Mouse (Mus musculus) mammary gland, adult 2 months (tissue): ENCODE results near the gene Tmem115. TPM values are rescaled to one million over a fixed set of nuclear protein-coding genes. Genes with fewer than 3 reads are reported as not detected.

Experiments
- polyA plus RNA-seq: library from polyadenylated mRNA; depleted of rRNA; stranded (reverse); fragments of >200 nt; gene quantifications from 2 replicates; pipeline ENCODE4 v1.2.3, GENCODE M21; 2012; ENCODE audit warnings: low replicate concordance; rRNA removed

The Tmem115 gene
- polyA plus RNA-seq = 52.8 and 69.9 TPM in 2 replicates

DNA sequence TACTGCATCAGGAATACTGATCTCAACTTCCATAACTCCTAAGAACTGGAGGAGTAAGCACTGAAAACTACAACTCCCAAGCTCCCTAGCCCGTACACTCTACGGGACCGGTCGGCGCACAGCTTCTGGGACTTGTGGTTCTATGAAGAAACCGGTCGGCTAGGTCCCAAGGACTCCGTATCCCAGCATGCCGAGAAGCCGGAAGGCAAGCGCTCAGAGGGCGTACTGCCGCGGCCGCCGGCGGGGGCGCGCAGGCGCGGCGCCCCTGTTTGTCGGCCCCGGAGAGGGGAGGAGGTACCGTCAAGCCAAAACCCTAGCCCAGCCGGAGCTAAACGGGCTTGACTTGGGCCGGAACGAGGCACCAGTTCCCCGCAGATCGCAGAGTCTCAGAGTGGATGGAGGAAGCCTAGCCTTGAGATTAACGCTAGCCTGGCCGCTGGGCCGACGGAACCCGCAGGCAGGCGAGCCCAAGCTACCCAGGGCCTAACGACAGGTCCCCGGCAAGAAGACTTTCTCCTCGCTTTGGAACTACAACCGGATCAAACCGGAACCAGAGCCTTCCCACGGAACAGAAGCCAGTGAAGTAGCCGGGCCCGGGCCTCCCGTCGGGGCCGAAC is at the start of gene Tmem115:
Tmem115 (plus strand) TSS at position 155 of the 617 bp plus-strand sequence.

DNA sequence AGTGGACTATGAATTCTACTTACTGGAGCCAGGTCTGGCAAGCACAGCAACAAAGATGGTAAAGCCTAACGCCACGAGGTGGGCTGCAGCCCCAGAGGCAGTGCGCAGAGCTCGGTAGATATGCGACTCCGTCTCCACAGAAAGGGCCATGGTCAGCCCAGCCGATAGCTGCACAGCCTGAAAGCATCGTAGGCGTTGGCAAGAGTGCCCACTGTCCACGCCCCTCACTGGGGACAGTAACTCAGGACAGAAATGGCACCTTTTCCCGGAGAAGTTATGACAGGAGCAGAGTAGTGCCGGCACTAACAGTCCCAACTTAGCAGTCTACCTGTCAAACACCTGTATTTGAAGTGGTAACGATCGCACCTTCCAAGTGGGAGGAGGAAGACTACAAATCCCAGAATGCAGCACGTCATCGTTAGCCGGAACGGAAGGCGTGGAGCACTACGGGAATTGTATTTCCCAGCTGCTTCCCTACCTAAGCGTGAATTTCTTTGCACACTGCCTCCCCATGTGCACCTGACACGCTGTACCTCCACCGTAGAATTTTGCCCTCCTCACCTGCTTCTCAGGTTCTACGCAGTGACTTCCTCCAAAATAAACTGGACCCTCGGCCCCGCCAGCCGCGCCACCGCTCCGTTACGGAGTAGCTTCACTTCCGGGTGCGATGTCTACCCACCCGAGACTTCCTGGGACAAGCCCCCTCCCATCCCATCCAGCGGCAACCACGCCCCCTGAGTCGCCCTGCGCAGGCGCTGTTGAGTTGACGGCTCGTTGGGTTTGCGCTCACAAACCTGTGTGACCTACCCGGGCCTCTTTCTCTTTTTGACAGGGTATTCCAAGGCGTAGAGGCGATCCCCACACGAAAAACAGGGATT is 8.0 kb downstream of the Tmem115 start, which contains the start of the genes Cyb561d2 and Nprl2:
Cyb561d2 (minus strand) TSS at position 720 of the 878 bp plus-strand sequence.
Nprl2 (plus strand) TSS at position 753 of the 878 bp plus-strand sequence.

DNA sequence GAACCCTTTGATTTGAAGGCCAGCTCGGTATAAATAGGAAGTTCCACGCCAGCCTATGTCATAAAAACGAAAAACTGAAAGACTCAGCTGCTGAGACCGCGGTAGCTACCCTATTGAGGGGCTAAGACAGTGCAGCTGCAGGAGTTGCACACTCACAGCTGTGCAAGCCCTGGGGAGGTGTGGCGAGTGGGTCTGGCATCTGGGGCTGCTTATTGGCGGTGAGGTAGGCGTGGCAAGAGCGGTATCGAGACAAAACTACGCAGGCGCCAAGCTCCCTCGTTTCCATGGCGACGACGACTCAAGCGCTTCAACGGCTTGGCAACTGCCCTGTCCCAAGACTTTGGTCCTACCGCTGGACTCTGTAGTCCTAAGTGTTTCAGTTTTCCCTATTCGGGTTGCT is 13.3 kb downstream of the Tmem115 start, which contains the start of gene Zmynd10:
Zmynd10 (plus strand) TSS at position 273 of the 400 bp plus-strand sequence.

DNA sequence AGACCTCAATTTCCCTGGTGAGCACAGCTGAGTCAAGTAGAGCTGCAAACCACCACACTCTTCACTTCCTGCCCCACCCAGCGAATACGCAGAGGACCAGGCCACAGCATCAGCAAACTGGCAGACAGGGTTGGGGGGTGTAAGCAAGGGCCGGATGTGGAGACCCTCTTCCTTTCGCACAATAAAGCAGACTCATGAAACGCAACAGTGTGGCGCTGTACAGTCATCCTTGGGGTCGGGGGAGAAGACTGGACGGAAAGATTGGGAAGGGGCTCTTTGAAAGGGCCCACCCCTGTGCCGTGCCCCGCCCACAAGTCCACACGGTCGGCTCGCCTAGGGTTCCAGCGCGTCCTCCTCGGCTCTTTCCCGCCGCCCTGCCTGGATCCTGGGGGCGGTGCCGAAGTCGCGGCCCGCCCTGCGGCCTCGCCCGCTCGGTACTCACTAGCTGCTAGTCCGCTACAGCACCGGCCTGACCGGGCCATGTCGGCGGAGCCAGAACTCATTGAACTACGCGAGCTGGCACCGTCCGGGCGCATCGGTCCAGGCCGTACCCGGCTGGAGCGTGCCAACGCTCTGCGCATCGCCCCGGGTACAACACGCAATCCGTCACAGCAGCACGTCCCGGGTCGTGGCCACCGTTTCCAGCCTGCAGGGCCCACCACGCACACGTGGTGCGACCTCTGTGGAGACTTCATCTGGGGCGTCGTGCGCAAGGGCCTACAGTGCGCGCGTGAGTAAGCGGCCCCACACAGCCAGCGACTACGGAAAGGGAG is 17.6 kb downstream of the Tmem115 start, which contains the start of gene Rassf1:
Rassf1 (plus strand) TSS at position 439 of the 773 bp plus-strand sequence.

DNA sequence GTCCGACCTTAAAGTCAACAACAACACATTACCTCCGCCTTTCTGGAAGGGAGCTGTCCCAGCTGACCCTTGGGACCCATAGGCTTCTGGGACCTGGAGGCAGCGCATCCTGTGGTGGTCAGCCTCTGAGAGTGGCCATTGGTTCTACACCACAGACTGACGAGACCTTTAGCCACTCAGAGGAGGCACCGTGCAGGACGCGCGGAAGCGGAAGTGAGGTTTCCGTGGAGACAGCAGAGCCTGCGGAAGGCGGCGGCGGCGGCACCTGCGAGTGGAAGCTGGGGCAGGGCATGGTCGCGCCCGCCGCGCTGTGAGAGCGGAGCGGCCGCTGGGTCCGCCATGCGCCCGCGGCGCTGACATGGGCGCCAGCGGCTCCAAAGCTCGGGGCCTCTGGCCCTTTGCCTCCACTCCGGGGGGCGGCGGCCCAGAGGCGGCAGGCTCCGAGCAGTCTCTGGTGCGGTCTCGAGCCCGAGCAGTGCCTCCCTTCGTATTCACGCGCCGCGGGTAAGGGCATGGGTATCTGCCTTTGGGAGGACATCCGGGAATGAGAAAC is 29.4 kb downstream of the Tmem115 start, which contains the start of gene Tusc2:
Tusc2 (plus strand) TSS at position 227 of the 553 bp plus-strand sequence.

DNA sequence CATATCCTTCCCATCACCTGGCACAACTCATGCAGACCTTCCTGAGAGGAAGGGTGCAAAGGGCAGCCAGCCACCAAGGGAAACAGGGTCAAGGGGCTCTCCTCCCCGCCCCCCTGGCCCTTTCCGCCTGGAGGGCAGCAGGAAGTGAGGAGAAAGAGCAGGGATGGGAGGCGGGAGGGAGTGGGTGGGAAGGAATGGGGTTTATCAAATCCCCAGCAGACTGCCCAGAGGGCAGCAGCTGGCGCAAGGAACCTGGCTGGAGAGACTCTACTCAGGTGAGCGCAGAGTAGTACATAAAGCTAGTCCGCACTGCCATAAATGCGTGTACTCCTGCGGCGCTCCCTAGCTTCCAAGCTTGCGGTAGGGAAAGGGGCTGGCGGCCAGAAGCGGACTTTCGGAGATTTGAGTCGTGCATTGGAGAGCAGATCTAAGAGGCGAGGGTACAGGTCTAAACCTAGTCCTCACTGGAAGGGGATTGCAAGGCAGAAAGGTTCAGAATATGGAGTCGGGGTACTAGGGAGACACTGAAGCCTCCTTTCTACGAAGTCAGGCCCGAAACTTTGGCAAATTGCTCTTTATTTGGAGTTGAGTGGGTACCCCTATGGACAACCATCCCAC is 34.1 kb downstream of the Tmem115 start, which contains the start of gene Hyal2:
Hyal2 (plus strand) TSS at position 244 of the 618 bp plus-strand sequence.

DNA sequence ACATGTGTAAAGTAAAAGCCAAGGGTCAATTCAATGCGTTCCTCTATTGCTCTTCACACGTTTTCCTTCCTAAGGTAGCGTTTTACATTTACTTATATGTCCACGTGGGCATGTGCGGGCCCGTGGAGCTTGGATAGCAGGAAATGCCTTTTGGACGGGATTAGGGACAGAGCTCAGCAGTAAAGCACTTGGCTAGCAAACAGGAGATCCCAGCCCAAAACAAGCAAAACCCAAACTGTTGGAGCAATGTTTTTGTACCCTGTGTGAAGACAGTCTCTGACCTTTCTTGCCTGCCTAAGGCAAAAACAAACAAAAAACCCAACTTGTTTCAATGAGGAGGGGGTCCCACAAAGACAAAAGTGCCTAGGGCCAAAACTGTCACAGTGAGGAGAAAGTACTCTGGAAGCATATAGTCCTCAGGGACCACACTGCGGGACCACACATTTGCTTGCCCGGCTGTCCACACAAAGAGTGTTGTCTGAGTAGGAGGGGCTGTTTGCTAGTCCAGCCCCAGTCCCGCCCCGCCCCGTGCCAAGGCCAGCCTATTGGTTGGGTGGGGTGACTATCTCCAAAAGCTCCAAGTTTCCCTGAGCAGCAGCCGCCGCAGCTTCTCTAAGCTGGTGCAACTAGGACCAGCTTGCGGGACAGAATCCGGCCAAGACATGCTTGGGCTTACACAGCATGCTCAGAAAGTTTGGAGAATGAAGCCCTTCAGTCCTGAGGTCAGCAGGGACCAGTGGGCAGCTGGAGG is 42.8 kb downstream of the Tmem115 start, which contains the start of gene Hyal1:
Hyal1 (plus strand) TSS at position 571 of the 751 bp plus-strand sequence.

DNA sequence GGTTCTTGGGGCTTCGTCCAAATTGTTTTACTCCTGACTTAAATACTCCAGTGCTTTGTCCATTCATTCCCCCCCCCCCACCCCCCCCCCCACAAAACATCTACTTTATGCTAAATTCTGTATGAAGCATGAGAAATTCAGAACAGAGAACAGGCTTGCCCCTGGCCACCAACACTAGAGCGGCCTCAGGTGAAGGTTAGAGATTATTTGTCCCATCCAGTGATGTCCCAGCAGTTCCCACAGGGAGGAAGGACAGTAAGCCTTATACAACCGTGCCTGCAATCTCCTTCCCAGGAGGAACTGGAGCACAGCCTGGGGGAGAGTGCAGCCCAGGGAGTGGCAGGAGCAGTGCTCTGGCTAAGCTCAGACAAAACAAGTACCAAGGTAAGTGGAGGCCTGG is 44.8 kb downstream of the Tmem115 start, which contains the start of gene Naa80:
Naa80 (plus strand) TSS at position 301 of the 400 bp plus-strand sequence.

DNA sequence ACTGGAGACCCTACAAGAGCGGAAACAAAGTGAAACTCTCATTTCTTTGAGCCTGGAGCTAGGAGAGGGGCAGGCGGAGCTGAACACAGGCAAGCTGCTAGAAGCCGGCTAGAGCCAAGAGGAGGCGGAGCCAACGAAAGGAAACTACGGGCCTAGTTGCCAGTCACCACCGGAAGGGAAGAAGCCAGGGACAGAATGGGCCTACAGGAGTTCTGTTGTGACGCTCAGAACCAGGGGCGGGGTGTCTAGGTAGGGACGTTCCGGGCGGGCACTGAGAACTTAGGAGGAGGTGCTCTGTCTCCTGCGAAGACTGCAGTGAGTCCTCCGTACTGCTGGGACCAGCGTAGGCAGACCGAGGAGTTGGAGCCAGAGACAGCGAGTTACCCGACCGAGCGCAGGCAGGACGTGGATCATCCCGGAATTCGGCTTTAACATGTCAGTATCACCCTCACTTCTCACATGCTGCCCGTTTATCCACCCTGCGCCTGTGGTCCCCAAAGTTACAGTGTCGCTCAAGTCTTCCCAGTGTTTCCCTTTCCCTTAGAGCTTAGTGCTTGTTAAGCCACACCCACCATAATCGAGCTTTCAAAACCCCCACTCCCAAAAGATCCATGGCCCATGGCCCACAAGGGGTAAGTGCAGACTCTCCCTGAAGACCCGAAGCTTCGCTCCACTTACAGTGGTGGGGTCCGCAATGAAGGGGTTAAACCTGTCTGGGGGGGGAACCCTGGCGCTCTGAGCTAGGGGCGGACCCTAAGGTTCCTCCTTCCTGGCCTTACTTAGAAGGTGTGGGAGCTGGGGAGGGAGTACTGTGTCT is 47.0 kb downstream of the Tmem115 start, which contains the start of gene Hyal3:
Hyal3 (plus strand) TSS at position 318 of the 817 bp plus-strand sequence.

DNA sequence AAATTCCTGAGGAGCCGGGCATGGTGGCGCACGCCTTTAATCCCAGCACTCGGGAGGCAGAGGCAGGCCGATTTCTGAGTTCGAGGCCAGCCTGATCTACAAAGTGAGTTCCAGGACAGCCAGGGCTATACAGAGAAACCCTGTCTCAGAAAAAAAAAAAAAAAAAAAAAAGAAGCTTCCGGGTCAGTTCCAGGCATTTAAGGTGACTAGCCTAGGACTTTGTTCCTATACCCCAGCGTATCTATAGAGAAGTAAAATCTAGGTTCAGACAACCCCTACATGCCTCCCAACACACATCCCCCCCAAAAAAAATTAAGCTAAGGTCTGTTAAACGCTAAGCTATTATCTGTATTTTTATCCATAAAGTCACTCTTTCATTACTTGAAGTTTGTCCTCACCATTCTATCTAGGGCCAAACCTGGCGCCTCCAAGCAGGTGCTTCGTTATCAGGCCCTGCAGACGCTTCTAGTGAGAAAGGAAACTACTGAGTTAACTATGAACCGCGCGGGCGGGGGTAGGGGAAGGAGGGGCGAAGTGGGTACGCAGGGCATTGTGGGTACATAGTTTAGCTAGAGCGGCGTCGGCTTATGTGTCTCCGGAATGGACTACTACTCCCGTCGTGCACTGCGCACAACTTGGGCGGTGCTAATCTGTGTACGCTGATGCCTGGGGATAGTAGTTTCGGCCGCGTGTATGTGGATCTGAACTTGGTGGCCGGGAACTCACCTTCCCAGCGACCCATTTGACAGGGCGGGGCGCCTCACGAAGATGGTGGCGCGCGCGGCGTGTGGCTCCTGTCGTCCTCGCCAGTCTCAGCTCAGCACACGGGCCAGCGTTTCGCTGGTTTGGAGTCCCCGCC is 53.5 kb downstream of the Tmem115 start, which contains the start of gene Ifrd2:
Ifrd2 (plus strand) TSS at position 669 of the 859 bp plus-strand sequence.

Other genes with a start within 250 kb of the Tmem115 start
- 40.3 and 58.0 TPM in 2 replicates for gene Mapkapk3, start 244.1 kb upstream of the Tmem115 start, polyA plus RNA-seq
- gene Cish, start 237.9 kb upstream of the Tmem115 start, polyA plus RNA-seq = 62.7 and 72.5 TPM in 2 replicates
- gene Hemk1, start 195.6 kb upstream of the Tmem115 start, polyA plus RNA-seq = 25.1 and 54.0 TPM in 2 replicates
- gene 6430571L13Rik, start 193.3 kb upstream of the Tmem115 start, polyA plus RNA-seq = 1.6 and 10.8 TPM in 2 replicates
- 1.1 TPM in 2 replicates for gene Cacna2d2, start 134.3 kb upstream of the Tmem115 start, polyA plus RNA-seq
- 42.9 and 53.0 TPM in 2 replicates for gene Cyb561d2, start 8.2 kb downstream of the Tmem115 start, polyA plus RNA-seq
- 30.3 and 52.5 TPM in 2 replicates for gene Nprl2, start 8.3 kb downstream of the Tmem115 start, polyA plus RNA-seq
- gene Zmynd10, start 13.4 kb downstream of the Tmem115 start, polyA plus RNA-seq = 0.27 and 0.43 TPM in 2 replicates
- 27.1 and 27.4 TPM in 2 replicates for gene Rassf1, start 17.6 kb downstream of the Tmem115 start, polyA plus RNA-seq
- 71.7 and 73.9 TPM in 2 replicates for gene Tusc2, start 29.3 kb downstream of the Tmem115 start, polyA plus RNA-seq
- 68.1 and 108 TPM in 2 replicates for gene Hyal2, start 34.0 kb downstream of the Tmem115 start, polyA plus RNA-seq
- gene Hyal1, start 43.0 kb downstream of the Tmem115 start, polyA plus RNA-seq = 13.5 and 19.6 TPM in 2 replicates
- 95.4 and 131 TPM in 2 replicates for gene Naa80, start 44.9 kb downstream of the Tmem115 start, polyA plus RNA-seq
- 2.0 and 3.1 TPM in 2 replicates for gene Hyal3, start 46.9 kb downstream of the Tmem115 start, polyA plus RNA-seq
- 47.1 and 51.8 TPM in 2 replicates for gene Ifrd2, start 53.7 kb downstream of the Tmem115 start, polyA plus RNA-seq
- gene Sema3b, start 75.3 kb downstream of the Tmem115 start, polyA plus RNA-seq = 26.3 and 36.9 TPM in 2 replicates
- 728 and 772 TPM in 2 replicates for gene Gnai2, start 101.4 kb downstream of the Tmem115 start, polyA plus RNA-seq
- gene Slc38a3, start 135.6 kb downstream of the Tmem115 start, polyA plus RNA-seq = 13.1 and 66.0 TPM in 2 replicates
- gene Gnat1, start 145.8 kb downstream of the Tmem115 start, polyA plus RNA-seq = 0.06 TPM in 1 of 2 replicates, not detected in the other
- gene Sema3f, start 176.5 kb downstream of the Tmem115 start, polyA plus RNA-seq = 59.1 and 84.4 TPM in 2 replicates
- 75.3 and 160 TPM in 2 replicates for gene Rbm5, start 237.1 kb downstream of the Tmem115 start, polyA plus RNA-seq